Mouse (Mus musculus) right cerebral cortex, postnatal 10 days (tissue): ENCODE data around the gene Ksr1.

Experiments
- DNase-seq, 2 experiments: peaks; one replicate each; pipeline ENCODE4 v3.0.0; 2021; ENCODE audit warnings: low spot score in 2 of 2

Ksr1 gene

GRCm38 (mm10) chr11:79125775-79126174 is 20.4 kb downstream of the Ksr1 start:
- DNase-seq = no peak

- no peak for DNase-seq
These were observed 23.7 kb downstream of the Ksr1 start for GRCm38 (mm10) chr11:79122556-79122955.

GRCm38 (mm10) chr11:79120087-79120486 is 26.1 kb downstream of the Ksr1 start:
- no peak for DNase-seq

GRCm38 (mm10) chr11:79118918-79119377 is 27.3 kb downstream of the Ksr1 start:
- no peak for DNase-seq

- DNase-seq = peak; percentile 56 to 61
These were observed 29.5 kb downstream of the Ksr1 start for GRCm38 (mm10) chr11:79116665-79117064.

GRCm38 (mm10) chr11:79115659-79116058 is 30.5 kb downstream of the Ksr1 start:
- DNase-seq = no peak

GRCm38 (mm10) chr11:79114061-79114460 is 32.1 kb downstream of the Ksr1 start:
- no peak for DNase-seq

- DNase-seq = no peak
These were observed 32.8 kb downstream of the Ksr1 start for GRCm38 (mm10) chr11:79113397-79113796.

- DNase-seq = no peak
These were observed 33.5 kb downstream of the Ksr1 start for GRCm38 (mm10) chr11:79112559-79113302.

GRCm38 (mm10) chr11:79111864-79112558 is 34.2 kb downstream of the Ksr1 start:
- DNase-seq = no peak

GRCm38 (mm10) chr11:79110446-79110845 is 35.8 kb downstream of the Ksr1 start:
- no peak for DNase-seq

GRCm38 (mm10) chr11:79107934-79108333 is 38.3 kb downstream of the Ksr1 start:
- DNase-seq = no peak

- no peak for DNase-seq
These were observed 41.2 kb downstream of the Ksr1 start for GRCm38 (mm10) chr11:79104998-79105397.

GRCm38 (mm10) chr11:79104538-79104937 is 41.7 kb downstream of the Ksr1 start:
- no peak for DNase-seq

GRCm38 (mm10) chr11:79104096-79104495 is 42.1 kb downstream of the Ksr1 start:
- DNase-seq = no peak

- no peak for DNase-seq
These were observed 42.7 kb downstream of the Ksr1 start for GRCm38 (mm10) chr11:79103461-79103869.

GRCm38 (mm10) chr11:79102280-79102679 is 43.9 kb downstream of the Ksr1 start:
- DNase-seq = no peak

- DNase-seq = no peak
These were observed 44.6 kb downstream of the Ksr1 start for GRCm38 (mm10) chr11:79101568-79101967.

GRCm38 (mm10) chr11:79099032-79099431 is 47.2 kb downstream of the Ksr1 start:
- DNase-seq = no peak

GRCm38 (mm10) chr11:79097736-79098135 is 48.5 kb downstream of the Ksr1 start:
- no peak for DNase-seq

- DNase-seq = no peak
These were observed 49.5 kb downstream of the Ksr1 start for GRCm38 (mm10) chr11:79096673-79097072.

GRCm38 (mm10) chr11:79095713-79096112 is 50.5 kb downstream of the Ksr1 start:
- no peak for DNase-seq

- peak; percentile 69 to 78 for DNase-seq
These were observed 51.5 kb downstream of the Ksr1 start for GRCm38 (mm10) chr11:79094727-79095126.
